Mouse (Mus musculus) macrophage (primary cell): ENCODE results near the gene Clca3b. TPM values are rescaled to one million over a fixed set of nuclear protein-coding genes. Genes with fewer than 3 reads are reported as not detected.

Source experiments
- H3K27ac ChIP-seq: fragments of 350-480 bp; formaldehyde crosslinking; 2 replicates; pipeline ENCODE4 v1.9.0; 2021
- H3K36me3 ChIP-seq: fragments of 350-480 bp; formaldehyde crosslinking; 2 replicates; pipeline ENCODE4 v1.9.0; 2021; ENCODE audit errors: inconsistent target
- H3K4me3 ChIP-seq: fragments of 350-480 bp; formaldehyde crosslinking; 2 replicates; pipeline ENCODE4 v1.9.0; 2021; ENCODE audit errors: inconsistent target
- H3K79me2 ChIP-seq: fragments of 350-480 bp; formaldehyde crosslinking; 2 replicates; pipeline ENCODE4 v1.9.0; 2021; ENCODE audit errors: inconsistent target
- WGBS: methylation state at CpG from one replicate; pipeline ENCODE4 v1.1.7; 2026; ENCODE audit warnings: inconsistent platforms; ENCODE audit not compliant: missing documents; 5-methylcytosine and 5-hydroxymethylcytosine counted together
- polyA plus RNA-seq: library from polyadenylated mRNA; stranded (reverse); fragments of 250-400 nt; gene quantifications from 3 replicates; pipeline ENCODE4 v1.2.4, GENCODE M21; 2018; ENCODE audit warnings: inconsistent platforms

The Clca3b gene
- polyA plus RNA-seq, 1 experiment from 2014 or later, result not detected

DNA sequence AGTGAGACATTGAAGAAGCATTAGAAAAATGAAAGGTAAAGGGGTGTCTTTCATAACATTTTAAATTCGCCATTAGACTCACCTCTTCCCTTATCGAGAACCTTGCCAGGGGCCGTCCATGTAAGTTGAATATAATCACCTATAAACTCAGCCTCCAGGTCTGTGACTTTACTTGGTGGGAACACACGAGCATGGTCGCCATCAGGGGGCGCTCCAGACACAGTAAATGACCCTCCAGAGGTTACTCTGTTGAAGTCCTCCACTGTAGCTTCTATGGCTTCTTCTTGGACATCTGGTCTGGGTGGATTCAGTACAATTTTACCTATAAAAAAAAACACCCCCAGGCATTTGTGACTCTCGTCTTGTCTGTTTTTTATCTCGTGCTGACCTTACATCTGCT is 47.3 kb downstream of the Clca3b start:
- WGBS, result 54% methylated on average over 8 of the region's 8 CpGs
- no peak overlapping the region for H3K4me3 ChIP-seq
- no peak overlapping the region for H3K27ac ChIP-seq
- H3K79me2 ChIP-seq, result no peaks in the 10 kb centered on the region
- no peaks in the 10 kb centered on the region for H3K36me3 ChIP-seq

DNA sequence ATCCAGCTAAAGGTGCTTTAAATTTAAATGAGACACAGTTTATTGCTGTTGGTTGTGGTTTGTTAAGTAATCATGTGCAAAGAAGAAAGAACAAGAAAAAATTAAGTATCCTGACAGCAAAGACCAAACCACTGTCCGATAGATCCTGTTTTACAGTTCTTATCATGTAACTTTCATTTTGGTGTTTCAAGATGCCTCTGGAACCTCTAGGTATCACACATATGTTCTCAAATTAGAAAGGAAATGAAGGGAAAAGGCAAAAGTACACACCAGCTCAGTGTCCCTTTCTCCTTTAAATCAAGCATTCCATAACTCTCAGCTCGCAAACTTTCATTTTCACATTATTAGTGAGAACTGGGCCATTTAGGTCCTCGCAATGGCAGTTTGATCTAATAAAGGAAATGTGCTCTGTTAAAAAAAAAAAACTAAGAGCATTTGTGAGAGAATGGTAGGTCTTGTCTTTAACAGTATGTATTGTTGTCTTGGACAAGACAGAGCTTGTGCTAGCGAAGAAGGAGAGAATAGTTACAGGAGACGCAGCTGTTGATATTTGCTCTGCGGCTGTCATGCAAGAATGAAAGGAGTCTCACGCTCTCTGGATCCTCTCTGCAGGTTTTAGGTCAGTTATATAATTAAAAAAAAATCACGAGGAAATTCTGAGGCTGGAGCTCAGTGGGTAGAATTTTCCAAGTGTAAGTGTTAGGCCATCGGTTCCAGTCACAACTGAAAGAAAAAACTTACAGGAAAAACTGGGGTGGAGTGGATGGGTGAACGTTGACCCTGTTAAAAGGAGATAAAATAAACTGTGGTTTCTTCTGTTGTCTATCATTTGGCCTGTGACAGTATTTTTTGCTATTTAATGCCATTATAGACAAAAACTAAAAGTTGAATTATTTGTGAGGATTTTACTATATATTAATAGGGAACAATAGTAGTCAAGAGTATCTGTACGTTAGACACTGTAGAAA is 63.7 kb downstream of the Clca3b start:
- WGBS, result 85% methylated on average over 11 of the region's 11 CpGs
- Histone ChIP-seq H3K36me3 (no peaks in the 10 kb centered on the region), H3K27ac (no peak overlapping the region)

More for the DNA sequence above, 63.7 kb downstream of the Clca3b start:
- H3K4me3 ChIP-seq, result no peak overlapping the region
- H3K79me2 ChIP-seq, result no peaks in the 10 kb centered on the region

Other genes starting within 250 kb of the Clca3b start
- 204 to 482 TPM (median 327 TPM) in 3 replicates for gene Sh3glb1, start 129.0 kb downstream of the Clca3b start, polyA plus RNA-seq
- not detected in 3 replicates for gene Clca3a1, start 88.4 kb downstream of the Clca3b start, polyA plus RNA-seq
- not detected in 3 replicates for gene Clca3a2, start 29.9 kb downstream of the Clca3b start, polyA plus RNA-seq
- gene Clca4b, start 83.2 kb upstream of the Clca3b start, polyA plus RNA-seq, result not detected in 3 replicates
- not detected in 3 replicates for gene Clca4a, start 125.7 kb upstream of the Clca3b start, polyA plus RNA-seq
- gene Clca1, start 183.4 kb upstream of the Clca3b start, polyA plus RNA-seq, result not detected in 3 replicates